Mouse (Mus musculus): ENCODE results near the gene Nfia.

GRCm38 (mm10) chr4:97828579-97828978 lies 56.0 kb downstream of the Nfia start:
- no peak for TF ChIP-seq CTCF (IDR thresholded peaks at IDR 0.05; ENCODE audit: insufficient read depth, low read depth, low read length)
- TF ChIP-seq POLR2A (IDR thresholded peaks at IDR 0.05; ENCODE audit: insufficient read depth, low read depth, low read length) = no peak
